31 mouse cellular contexts compared by ENCODE assay signal in genomic region chr5:148948577-148948976, GRCm38 (mm10). TPM values are rescaled to one million over a fixed set of nuclear protein-coding genes. Genes with fewer than 3 reads are reported as not detected.
A peak's percentile ranks its signal among the peaks of the same experiment; 100 is the strongest.
DNase-seq lines count a peak whose midpoint lies in the region; ATAC-seq and TF ChIP-seq lines count a peak whose summit lies in the region.
"Had no signal": no experiment of that assay in that cellular context is flagged by ENCODE, and none has a peak within 500 bp of the region (broad histone marks: within the 10 kb centered on the region; RNA-seq: fewer than 3 reads in every experiment).

No protein-coding gene starts in this region.

- no peaks in the 10 kb centered on the region for H3K9me3 ChIP-seq in heart, embryonic 11.5 days (replicated peaks; ENCODE audit: control insufficient read depth, low read length)
- H3K9me3 ChIP-seq: embryonic facial prominence, embryonic 10.5 days; embryonic facial prominence, embryonic 13.5 days; forebrain, embryonic 12.5 days; forebrain, embryonic 15.5 days had no signal

- H3K27ac ChIP-seq in heart, embryonic 11.5 days (ENCODE audit: low read depth, low read length) = no peak overlapping the region
- H3K27ac ChIP-seq in heart, adult 2 months = no peak overlapping the region
- H3K27ac ChIP-seq: forebrain, embryonic 12.5 days; forebrain, embryonic 15.5 days; heart, embryonic 13.5 days; hindbrain, embryonic 14.5 days had no signal

- no peak for DNase-seq in heart, adult 2 months
- peak; percentile 49 to 55 for DNase-seq in spleen, postnatal 36 days (ENCODE audit: low spot score in 2 of 2)
- DNase-seq in spleen, adult 12 weeks (ENCODE audit: low spot score) = no peak
- no peak for DNase-seq in c-Kit-positive CD71-positive TER-119-positive erythroid progenitor cells, embryonic 14.5 days (ENCODE audit: low spot score)
- DNase-seq in thymus, postnatal 14 days = no peak
- DNase-seq: adrenal gland, adult 2 months; adrenal gland, postnatal 14 days; cerebellum, adult 11-12 months; cerebellum, adult 8-10 months; cerebellum, postnatal 10 days; cerebellum, postnatal 36 days; embryo, embryonic 11 days; gastrocnemius, postnatal 25 days; heart, adult 18-20 months; heart, postnatal 14 days; heart, postnatal 4 days had no signal

- WGBS in heart, embryonic 11.5 days (ENCODE audit: insufficient replicate concordance) = 66% methylated on average over 9 of the region's 9 CpGs
- 85% methylated on average over 9 of the region's 9 CpGs for WGBS in heart, adult 2 months

- no peaks in the 10 kb centered on the region for H3K27me3 ChIP-seq in heart, embryonic 11.5 days (ENCODE audit: control insufficient read depth, insufficient read depth, low read length)
- no peaks in the 10 kb centered on the region for H3K27me3 ChIP-seq in heart, adult 2 months (ENCODE audit: control insufficient read depth, insufficient read depth, low read length)
- H3K27me3 ChIP-seq: embryonic facial prominence, embryonic 13.5 days; forebrain, embryonic 12.5 days; forebrain, embryonic 15.5 days; heart, embryonic 13.5 days had no signal

- H3K36me3 ChIP-seq in heart, embryonic 11.5 days (ENCODE audit: control insufficient read depth, insufficient read depth, low read length) = no peaks in the 10 kb centered on the region
- no peaks in the 10 kb centered on the region for H3K36me3 ChIP-seq in heart, adult 2 months (ENCODE audit: control insufficient read depth, insufficient read depth, low read length)
- H3K36me3 ChIP-seq: embryonic facial prominence, embryonic 10.5 days; embryonic facial prominence, embryonic 13.5 days; forebrain, embryonic 12.5 days; forebrain, embryonic 15.5 days; heart, embryonic 13.5 days had no signal

- no peak for TF ChIP-seq CTCF in heart, adult 2 months (IDR thresholded peaks at IDR 0.05)

- TF ChIP-seq POLR2A in heart, adult 2 months (IDR thresholded peaks at IDR 0.05; ENCODE audit: insufficient read depth, low read depth, low read length) = no peak

- H3K4me1 ChIP-seq in heart, embryonic 11.5 days (ENCODE audit: control insufficient read depth, insufficient read depth, low read length) = peaks cover 3% of the 10 kb centered on the region; the same call in 1 of the 2 replicates
- H3K4me1 ChIP-seq in heart, adult 2 months (ENCODE audit: control insufficient read depth, insufficient read depth, low read length) = peaks cover 9% of the 10 kb centered on the region
- H3K4me1 ChIP-seq: forebrain, embryonic 15.5 days had no signal

- no peaks in the 10 kb centered on the region for H3K79me2 ChIP-seq in heart, adult 2 months (replicated peaks; ENCODE audit: control insufficient read depth, insufficient read depth, low read length)

- no peak overlapping the region for H3K4me2 ChIP-seq in heart, embryonic 11.5 days
- H3K4me2 ChIP-seq: embryonic facial prominence, embryonic 13.5 days; forebrain, embryonic 12.5 days; forebrain, embryonic 15.5 days; heart, embryonic 13.5 days; hindbrain, embryonic 14.5 days had no signal

- ATAC-seq in heart, embryonic 11.5 days (replicated peaks; ENCODE audit: insufficient number of reproducible peaks, low FRiP score, low TSS enrichment) = no peak
- ATAC-seq in neutrophil, adult 5-6 weeks (ENCODE audit: extremely low read depth, insufficient number of reproducible peaks, low FRiP score, poor library complexity, severe bottlenecking) = peak; percentile 37; the same call in 1 of the 2 replicates
- ATAC-seq: CD4-positive, CD25-positive, alpha-beta regulatory T cell, adult 4 months; forebrain, embryonic 15.5 days had no signal

- H3K4me3 ChIP-seq in heart, embryonic 11.5 days (ENCODE audit: low read depth, low read length) = no peak overlapping the region
- H3K4me3 ChIP-seq in heart, adult 2 months = no peak overlapping the region
- H3K4me3 ChIP-seq: embryonic facial prominence, embryonic 10.5 days; embryonic facial prominence, embryonic 13.5 days; erythroblast, embryonic 14.5 days; forebrain, embryonic 12.5 days; forebrain, embryonic 15.5 days; heart, embryonic 13.5 days had no signal

- TF ChIP-seq EP300 in heart, adult 2 months (IDR thresholded peaks at IDR 0.05; ENCODE audit: insufficient read depth, low read depth, low read length) = no peak

- 0 out of 2 replicates have a peak overlapping the region, but pooled peaks have one; percentile 22 for H3K9ac ChIP-seq in heart, embryonic 11.5 days (ENCODE audit: low read depth, low read length)
- no peak overlapping the region for H3K9ac ChIP-seq in heart, adult 2 months (ENCODE audit: low read depth, low read length)
- H3K9ac ChIP-seq: embryonic facial prominence, embryonic 13.5 days; forebrain, embryonic 12.5 days; forebrain, embryonic 15.5 days; heart, embryonic 13.5 days; hindbrain, embryonic 14.5 days had no signal

- intact Hi-C loops in heart, adult 2 months (cut with DNase I) = no loop called here

RNA-seq across cellular contexts. Expression of gene Katnal1, which starts 19.5 kb away (rescaled TPM):
- polyA plus RNA-seq in heart, embryonic 11.5 days (2014; fragmentation: Nextera tagmentation; extraction: Ambion mirVana) = 17.4 and 18.5 TPM in 2 replicates
- 10 to 100 TPM in 1 of 2 experiments, 1 to 10 TPM in 1; 9.5 to 10.4 TPM for total RNA-seq in heart, adult 2 months (2021)
- 4.8 and 8.7 TPM in 2 replicates for polyA plus RNA-seq in heart, adult 2 months (2012; rRNA removed)
- 5.2 and 8.0 TPM in 2 replicates for total RNA-seq in neutrophil, adult 5-6 weeks (2017)

RNA-seq across cellular contexts. Expression of gene Gm42791, which starts 46.4 kb away (rescaled TPM):
- 2.5 TPM in 1 of 2 replicates, not detected in the other for polyA plus RNA-seq in heart, embryonic 11.5 days (2014; fragmentation: Nextera tagmentation; extraction: Ambion mirVana)
- 1 to 10 TPM; 5.7 to 5.9 TPM for total RNA-seq in heart, adult 2 months (2021)
- polyA plus RNA-seq in heart, adult 2 months (2012; rRNA removed) = not detected in 2 replicates
- 1.3 TPM in 1 of 2 replicates, not detected in the other for total RNA-seq in neutrophil, adult 5-6 weeks (2017)
- polyA plus RNA-seq: adrenal gland, adult 2 months; C2C12; cortical plate, adult 2 months; gonadal fat pad, adult 2 months; heart, embryonic 16.5 days; hindbrain, embryonic 11.5 days had no signal

Comparison
In these comparisons a context has a peak if more than half of its experiments do, and no peak if none do; other contexts are left out.
1. DNase-seq: peak in spleen, postnatal 36 days (2 of 2); none in heart, adult 2 months (0 of 2), spleen, adult 12 weeks (single experiment), c-Kit-positive CD71-positive TER-119-positive erythroid progenitor cells, embryonic 14.5 days (single experiment) and thymus, postnatal 14 days (single experiment).